Mouse (Mus musculus) hindbrain, embryonic 13.5 days (tissue): ENCODE measurements around the gene L3mbtl3. TPM values are rescaled to one million over a fixed set of nuclear protein-coding genes. Genes with fewer than 3 reads are reported as not detected.

Experiments used
- ATAC-seq: fragments of 200-750 bp; cut with Nextera tagmentation; 2 replicates; pipeline ENCODE4 v1.8.0; 2017; ENCODE audit warnings: moderate TSS enrichment; ENCODE audit not compliant: low FRiP score
- H3K27ac ChIP-seq: fragments of 300-500 bp; sonication (generic); 2 replicates; pipeline ENCODE4 v1.5.1; 2015; ENCODE audit warnings: inconsistent platforms, mild to moderate bottlenecking, moderate library complexity
- H3K27me3 ChIP-seq: fragments of 300-500 bp; sonication (generic); 2 replicates; pipeline ENCODE4 v1.6.1; 2015; ENCODE audit warnings: mild to moderate bottlenecking, inconsistent platforms
- H3K36me3 ChIP-seq: fragments of 300-500 bp; sonication (generic); 2 replicates; pipeline ENCODE4 v1.6.1; 2015; ENCODE audit warnings: mild to moderate bottlenecking, inconsistent platforms
- H3K4me1 ChIP-seq: fragments of 300-500 bp; sonication (generic); replicated peaks from 2 replicates; pipeline ENCODE4 v1.6.1; 2015; ENCODE audit warnings: inconsistent platforms
- H3K4me2 ChIP-seq: fragments of 300-500 bp; sonication (generic); 2 replicates; pipeline ENCODE4 v1.6.1; 2015; ENCODE audit warnings: inconsistent platforms, mild to moderate bottlenecking, moderate library complexity
- H3K4me3 ChIP-seq: fragments of 300-500 bp; sonication (generic); 2 replicates; pipeline ENCODE4 v1.5.1; 2015; ENCODE audit warnings: mild to moderate bottlenecking, inconsistent platforms
- H3K9ac ChIP-seq: fragments of 300-500 bp; sonication (generic); 2 replicates; pipeline ENCODE4 v1.6.1; 2015; ENCODE audit warnings: mild to moderate bottlenecking, inconsistent platforms
- H3K9me3 ChIP-seq: fragments of 300-500 bp; sonication (generic); 2 replicates; pipeline ENCODE4 v1.6.1; 2016; ENCODE audit warnings: inconsistent platforms
- WGBS: fragments of 180-500 bp; shearing (Covaris S2); methylation state at CpG from one replicate; pipeline ENCODE4 v1.1.7; 2015; 5-methylcytosine and 5-hydroxymethylcytosine counted together
- polyA plus RNA-seq: library from polyadenylated mRNA; unstranded; fragments of >200 nt; fragmentation: Nextera tagmentation; extraction: Ambion mirVana; gene quantifications from 2 replicates; pipeline ENCODE4 v1.2.1, GENCODE M21; 2015

L3mbtl3 gene
- polyA plus RNA-seq, 1 experiment from 2014 or later: 24.3 TPM

- no peak overlapping the region for H3K4me2 ChIP-seq
- no peaks in the 10 kb centered on the region for H3K9me3 ChIP-seq
- no peak overlapping the region for H3K4me3 ChIP-seq
- H3K9ac ChIP-seq: no peak overlapping the region
- peaks cover 11% of the 10 kb centered on the region for H3K4me1 ChIP-seq
- WGBS: 87% methylated on average over 8 of the region's 8 CpGs
- H3K27me3 ChIP-seq: no peaks in the 10 kb centered on the region
- H3K36me3 ChIP-seq: peaks cover 6% of the 10 kb centered on the region; the same call in 1 of the 2 replicates
- no peak overlapping the region for H3K27ac ChIP-seq
- ATAC-seq: no peak
These were observed 11.4 kb downstream of the L3mbtl3 start for GRCm38 (mm10) chr10:26364326-26364856.

GRCm38 (mm10) chr10:26363605-26364004 is 12.2 kb downstream of the L3mbtl3 start:
- Histone ChIP-seq H3K36me3 (0 out of 2 replicates have a peak, but pooled peaks cover 6% of the 10 kb centered on the region), H3K4me3 (no peak overlapping the region), H3K9me3 (no peaks in the 10 kb centered on the region), H3K27ac (no peak overlapping the region), H3K9ac (no peak overlapping the region), H3K4me2 (no peak overlapping the region), H3K4me1 (peaks cover 11% of the 10 kb centered on the region), H3K27me3 (no peaks in the 10 kb centered on the region)
- WGBS: 59% methylated on average over 3 of the region's 3 CpGs
- no peak for ATAC-seq

- H3K36me3 ChIP-seq: no peaks in the 10 kb centered on the region
- ATAC-seq: no peak
- no peaks in the 10 kb centered on the region for H3K9me3 ChIP-seq
- H3K4me3 ChIP-seq: no peak overlapping the region
- no peak overlapping the region for H3K9ac ChIP-seq
- no peak overlapping the region for H3K27ac ChIP-seq
- no peak overlapping the region for H3K4me2 ChIP-seq
- H3K4me1 ChIP-seq: peaks cover 4% of the 10 kb centered on the region
- no peaks in the 10 kb centered on the region for H3K27me3 ChIP-seq
- WGBS: 94% methylated on average over 6 of the region's 6 CpGs
These were observed 17.0 kb downstream of the L3mbtl3 start for GRCm38 (mm10) chr10:26358798-26359197.

GRCm38 (mm10) chr10:26358231-26358630 is 17.5 kb downstream of the L3mbtl3 start:
- H3K4me2 ChIP-seq: no peak overlapping the region
- no peak overlapping the region for H3K9ac ChIP-seq
- no peaks in the 10 kb centered on the region for H3K36me3 ChIP-seq
- H3K27me3 ChIP-seq: no peaks in the 10 kb centered on the region
- 98% methylated on average over 5 of the region's 5 CpGs for WGBS
- no peak for ATAC-seq
- H3K4me3 ChIP-seq: no peak overlapping the region
- H3K9me3 ChIP-seq: no peaks in the 10 kb centered on the region
- H3K27ac ChIP-seq: no peak overlapping the region
- no peaks in the 10 kb centered on the region for H3K4me1 ChIP-seq

- Histone ChIP-seq H3K4me2 (no peak overlapping the region), H3K27ac (no peak overlapping the region), H3K9ac (no peak overlapping the region), H3K4me1 (no peaks in the 10 kb centered on the region), H3K9me3 (no peaks in the 10 kb centered on the region), H3K36me3 (peaks cover 11% of the 10 kb centered on the region), H3K27me3 (no peaks in the 10 kb centered on the region), H3K4me3 (no peak overlapping the region)
- WGBS: 68% methylated on average over 4 of the region's 4 CpGs
- ATAC-seq: no peak
These were observed 22.0 kb downstream of the L3mbtl3 start for GRCm38 (mm10) chr10:26353781-26354180.

GRCm38 (mm10) chr10:26351129-26351738 is 24.5 kb downstream of the L3mbtl3 start:
- H3K27ac ChIP-seq: no peak overlapping the region
- no peak overlapping the region for H3K4me3 ChIP-seq
- H3K4me1 ChIP-seq: 0 out of 2 replicates have a peak, but pooled peaks cover 2% of the 10 kb centered on the region
- no peak for ATAC-seq
- H3K36me3 ChIP-seq: peaks cover 11% of the 10 kb centered on the region
- H3K27me3 ChIP-seq: no peaks in the 10 kb centered on the region
- 94% methylated on average over 7 of the region's 7 CpGs for WGBS
- H3K4me2 ChIP-seq: no peak overlapping the region
- H3K9me3 ChIP-seq: no peaks in the 10 kb centered on the region
- no peak overlapping the region for H3K9ac ChIP-seq

GRCm38 (mm10) chr10:26350153-26350552 is 25.6 kb downstream of the L3mbtl3 start:
- H3K9me3 ChIP-seq: no peaks in the 10 kb centered on the region
- no peaks in the 10 kb centered on the region for H3K27me3 ChIP-seq
- H3K4me1 ChIP-seq: 0 out of 2 replicates have a peak, but pooled peaks cover 2% of the 10 kb centered on the region
- no peak overlapping the region for H3K9ac ChIP-seq
- H3K4me3 ChIP-seq: no peak overlapping the region
- no peak overlapping the region for H3K4me2 ChIP-seq
- H3K27ac ChIP-seq: no peak overlapping the region
- no peak for ATAC-seq
- peaks cover 11% of the 10 kb centered on the region for H3K36me3 ChIP-seq
- 81% methylated on average over 1 of the region's 1 CpGs for WGBS

GRCm38 (mm10) chr10:26347614-26348013 is 28.2 kb downstream of the L3mbtl3 start:
- Histone ChIP-seq H3K27me3 (no peaks in the 10 kb centered on the region), H3K9me3 (no peaks in the 10 kb centered on the region), H3K4me3 (no peak overlapping the region), H3K4me2 (no peak overlapping the region), H3K9ac (no peak overlapping the region), H3K27ac (no peak overlapping the region), H3K36me3 (peaks cover 19% of the 10 kb centered on the region), H3K4me1 (0 out of 2 replicates have a peak, but pooled peaks cover 2% of the 10 kb centered on the region)
- 27% methylated on average over 7 of the region's 7 CpGs for WGBS
- ATAC-seq: no peak

GRCm38 (mm10) chr10:26345879-26346278 is 29.9 kb downstream of the L3mbtl3 start:
- Histone ChIP-seq H3K4me2 (no peak overlapping the region), H3K4me3 (no peak overlapping the region), H3K27me3 (no peaks in the 10 kb centered on the region), H3K27ac (no peak overlapping the region), H3K4me1 (0 out of 2 replicates have a peak, but pooled peaks cover 2% of the 10 kb centered on the region), H3K9ac (no peak overlapping the region), H3K36me3 (peaks cover 23% of the 10 kb centered on the region), H3K9me3 (no peaks in the 10 kb centered on the region)
- no peak for ATAC-seq
- WGBS: 90% methylated on average over 1 of the region's 1 CpGs

- peaks cover 72% of the 10 kb centered on the region for H3K36me3 ChIP-seq
- no peak overlapping the region for H3K4me2 ChIP-seq
- no peak overlapping the region for H3K27ac ChIP-seq
- H3K27me3 ChIP-seq: no peaks in the 10 kb centered on the region
- no peak overlapping the region for H3K4me3 ChIP-seq
- no peaks in the 10 kb centered on the region for H3K4me1 ChIP-seq
- 73% methylated on average over 23 of the region's 23 CpGs for WGBS
- H3K9me3 ChIP-seq: no peaks in the 10 kb centered on the region
- no peak overlapping the region for H3K9ac ChIP-seq
- no peak for ATAC-seq
These were observed 37.8 kb downstream of the L3mbtl3 start for GRCm38 (mm10) chr10:26337896-26338503.

- H3K9me3 ChIP-seq: no peaks in the 10 kb centered on the region
- no peak overlapping the region for H3K4me2 ChIP-seq
- no peak overlapping the region for H3K4me3 ChIP-seq
- peaks cover 47% of the 10 kb centered on the region for H3K36me3 ChIP-seq
- no peak overlapping the region for H3K27ac ChIP-seq
- no peaks in the 10 kb centered on the region for H3K27me3 ChIP-seq
- ATAC-seq: no peak
- H3K9ac ChIP-seq: no peak overlapping the region
- peaks cover 7% of the 10 kb centered on the region for H3K4me1 ChIP-seq
- WGBS: 42% methylated on average over 5 of the region's 5 CpGs
These were observed 41.8 kb downstream of the L3mbtl3 start for GRCm38 (mm10) chr10:26333966-26334365.

- H3K9ac ChIP-seq: no peak overlapping the region
- H3K27me3 ChIP-seq: no peaks in the 10 kb centered on the region
- WGBS: 17% methylated on average over 2 of the region's 2 CpGs
- peaks cover 16% of the 10 kb centered on the region for H3K4me1 ChIP-seq
- no peak for ATAC-seq
- no peak overlapping the region for H3K4me3 ChIP-seq
- H3K27ac ChIP-seq: no peak overlapping the region
- H3K36me3 ChIP-seq: peaks cover 35% of the 10 kb centered on the region
- H3K4me2 ChIP-seq: no peak overlapping the region
- no peaks in the 10 kb centered on the region for H3K9me3 ChIP-seq
These were observed 43.0 kb downstream of the L3mbtl3 start for GRCm38 (mm10) chr10:26332781-26333180.

- Histone ChIP-seq H3K4me3 (no peak overlapping the region), H3K27ac (no peak overlapping the region), H3K36me3 (peaks cover 23% of the 10 kb centered on the region), H3K27me3 (no peaks in the 10 kb centered on the region), H3K9ac (no peak overlapping the region), H3K9me3 (no peaks in the 10 kb centered on the region), H3K4me1 (peaks cover 23% of the 10 kb centered on the region), H3K4me2 (no peak overlapping the region)
- 51% methylated on average over 3 of the region's 3 CpGs for WGBS
- no peak for ATAC-seq
These were observed 46.9 kb downstream of the L3mbtl3 start for GRCm38 (mm10) chr10:26328843-26329242.
